Mouse (Mus musculus): Measurements from ENCODE around the gene Cd300lg. TPM values are rescaled to one million over a fixed set of nuclear protein-coding genes. Genes with fewer than 3 reads are reported as not detected.

Gene Cd300lg
- polyA plus RNA-seq, 1 experiment = 7.8 TPM

DNA sequence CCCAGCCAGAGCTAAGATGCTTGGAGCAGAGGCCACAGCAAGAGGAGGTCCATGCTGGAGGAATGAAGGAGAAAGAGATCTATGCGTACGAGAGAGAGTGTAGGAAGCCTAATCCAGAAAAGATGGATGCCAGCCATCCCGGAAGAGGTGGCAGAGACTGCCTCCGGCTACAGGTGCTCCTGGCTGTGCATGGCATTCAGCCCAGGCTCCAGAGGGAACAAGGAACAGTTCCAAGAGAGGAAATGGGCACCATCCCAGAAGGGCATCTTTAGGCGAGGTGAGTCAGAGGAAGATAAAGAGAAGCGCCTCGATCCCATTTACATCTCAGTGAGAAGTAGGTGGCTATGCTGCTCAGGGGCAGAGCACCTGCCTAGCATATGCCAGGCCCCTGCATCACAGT is 10.2 kb upstream of the Cd300lg start:
- no peak for TF ChIP-seq CTCF (IDR thresholded peaks at IDR 0.05; ENCODE audit: insufficient read depth, low read length)
- TF ChIP-seq POLR2A (IDR thresholded peaks at IDR 0.05; ENCODE audit: borderline replicate concordance, extremely low read depth, low read depth, low read length) = no peak
- Histone ChIP-seq H3K4me3 (replicated peaks; ENCODE audit: extremely low read depth, low read depth, low read length) (no peak overlapping the region), H3K4me1 (ENCODE audit: control insufficient read depth, insufficient read depth, low read length) (no peaks in the 10 kb centered on the region)
- DNase-seq = no peak
- 52% methylated on average over 7 of the region's 7 CpGs for WGBS

DNA sequence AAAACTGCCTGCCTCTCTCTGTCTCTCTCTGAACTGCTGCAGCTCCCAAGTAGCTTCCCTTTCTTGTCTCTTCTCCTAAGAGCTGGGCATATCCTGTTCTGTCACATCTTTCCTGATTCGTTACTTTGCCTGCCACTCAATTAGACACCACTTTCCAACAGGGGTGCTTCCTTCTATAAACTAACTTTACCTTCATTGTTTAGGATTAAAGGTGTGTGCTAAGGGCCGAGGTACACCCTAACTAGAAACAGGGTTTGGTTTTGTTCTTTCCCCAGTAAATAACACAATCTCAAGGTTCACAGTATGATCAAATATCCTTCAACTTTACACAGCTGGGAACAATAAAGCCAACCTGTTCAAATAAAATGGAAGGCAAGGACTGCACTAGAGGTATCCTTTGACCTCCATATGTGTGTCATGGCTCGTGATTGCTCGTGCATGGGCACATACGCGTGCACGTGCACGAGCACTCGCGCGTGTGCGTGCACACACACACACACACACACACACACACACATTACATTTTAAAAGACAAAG is 8.2 kb upstream of the Cd300lg start:
- DNase-seq = no peak
- no peak overlapping the region for H3K4me3 ChIP-seq (replicated peaks; ENCODE audit: extremely low read depth, low read depth, low read length)
- no peaks in the 10 kb centered on the region for H3K4me1 ChIP-seq (ENCODE audit: control insufficient read depth, insufficient read depth, low read length)
- 89% methylated on average over 12 of the region's 12 CpGs for WGBS
- no peak for TF ChIP-seq POLR2A (IDR thresholded peaks at IDR 0.05; ENCODE audit: borderline replicate concordance, extremely low read depth, low read depth, low read length)

DNA sequence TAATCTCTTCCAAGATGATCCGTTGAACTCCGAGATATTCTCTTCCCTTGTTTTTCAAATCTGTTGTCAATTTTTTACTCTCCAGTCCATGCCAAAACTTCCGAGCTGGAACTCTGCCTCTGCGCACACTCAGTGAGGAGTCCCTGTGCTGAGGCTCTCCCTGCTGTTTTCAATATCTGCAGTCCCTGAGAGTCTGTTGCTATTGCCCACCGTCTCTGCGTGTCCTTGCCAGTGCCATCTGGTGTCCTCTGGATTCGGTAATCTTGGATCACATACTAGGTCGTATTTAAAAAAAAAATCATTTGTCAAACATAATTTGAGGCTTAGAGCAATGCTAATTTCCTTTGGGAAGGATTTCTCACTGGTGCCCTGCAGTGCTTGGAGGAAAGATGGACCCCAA is 6.4 kb upstream of the Cd300lg start:
- WGBS = 72% methylated on average over 8 of the region's 8 CpGs
- no peaks in the 10 kb centered on the region for H3K4me1 ChIP-seq (ENCODE audit: control insufficient read depth, insufficient read depth, low read length)
- no peak overlapping the region for H3K4me3 ChIP-seq (replicated peaks; ENCODE audit: extremely low read depth, low read depth, low read length)
- DNase-seq = no peak
- no peak for TF ChIP-seq CTCF (IDR thresholded peaks at IDR 0.05; ENCODE audit: insufficient read depth, low read length)
- no peak for TF ChIP-seq POLR2A (IDR thresholded peaks at IDR 0.05; ENCODE audit: borderline replicate concordance, extremely low read depth, low read depth, low read length)

DNA sequence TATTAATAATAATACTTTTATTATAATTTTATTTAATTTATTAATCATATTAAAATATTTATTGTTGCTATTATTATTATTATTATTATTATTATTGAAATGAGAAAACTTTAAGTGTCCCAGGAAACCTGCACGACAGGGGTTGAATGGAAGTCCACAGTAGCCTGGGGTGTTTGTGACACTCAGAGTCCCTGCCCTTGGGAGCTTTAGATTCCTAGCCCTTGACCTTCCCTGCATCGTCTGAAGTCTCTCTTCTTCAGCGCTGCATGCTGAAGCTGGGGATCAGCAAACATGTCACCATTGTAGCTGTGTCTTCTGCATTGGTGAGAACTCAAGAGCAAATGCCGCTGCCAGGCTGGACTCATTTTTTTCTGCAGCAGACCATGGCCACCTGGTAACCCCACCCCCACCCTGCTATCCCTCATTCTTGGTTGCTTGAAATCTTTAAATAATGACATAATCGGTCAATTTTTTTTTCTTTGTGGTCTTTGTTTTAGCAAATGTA is 5.8 kb upstream of the Cd300lg start:
- WGBS = 73% methylated on average over 5 of the region's 5 CpGs
- no peak for DNase-seq

DNA sequence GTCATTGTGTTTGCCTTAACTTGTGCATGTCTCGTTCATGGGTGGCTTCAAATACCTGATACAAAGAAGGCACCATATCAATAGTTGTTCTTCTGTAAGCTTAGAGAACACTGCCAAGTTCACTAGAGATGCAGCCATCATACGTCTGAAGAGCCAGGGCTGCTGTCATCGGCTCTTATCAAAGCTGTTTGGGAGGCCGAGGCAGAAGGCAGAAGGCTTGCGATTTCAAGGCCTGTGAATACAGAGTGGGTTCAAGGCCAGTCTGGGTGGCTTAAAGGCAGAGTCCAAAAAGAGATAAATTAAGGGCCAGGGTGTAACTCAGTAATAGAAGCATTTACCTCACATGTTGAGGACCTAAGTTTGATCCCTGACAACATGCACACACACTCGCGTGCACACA is 5.0 kb upstream of the Cd300lg start:
- no peak for TF ChIP-seq POLR2A (IDR thresholded peaks at IDR 0.05; ENCODE audit: borderline replicate concordance, extremely low read depth, low read depth, low read length)
- TF ChIP-seq CTCF (IDR thresholded peaks at IDR 0.05; ENCODE audit: insufficient read depth, low read length) = no peak
- WGBS = 83% methylated on average over 7 of the region's 7 CpGs
- no peaks in the 10 kb centered on the region for H3K4me1 ChIP-seq (ENCODE audit: control insufficient read depth, insufficient read depth, low read length)
- no peak for DNase-seq
- H3K4me3 ChIP-seq (replicated peaks; ENCODE audit: extremely low read depth, low read depth, low read length) = no peak overlapping the region

More for the DNA sequence above, 5.8 kb upstream of the Cd300lg start:
- TF ChIP-seq POLR2A (IDR thresholded peaks at IDR 0.05; ENCODE audit: borderline replicate concordance, extremely low read depth, low read depth, low read length) (no peak), CTCF (IDR thresholded peaks at IDR 0.05; ENCODE audit: insufficient read depth, low read length) (no peak)
- Histone ChIP-seq H3K4me1 (ENCODE audit: control insufficient read depth, insufficient read depth, low read length) (no peaks in the 10 kb centered on the region), H3K4me3 (replicated peaks; ENCODE audit: extremely low read depth, low read depth, low read length) (no peak overlapping the region)

DNA sequence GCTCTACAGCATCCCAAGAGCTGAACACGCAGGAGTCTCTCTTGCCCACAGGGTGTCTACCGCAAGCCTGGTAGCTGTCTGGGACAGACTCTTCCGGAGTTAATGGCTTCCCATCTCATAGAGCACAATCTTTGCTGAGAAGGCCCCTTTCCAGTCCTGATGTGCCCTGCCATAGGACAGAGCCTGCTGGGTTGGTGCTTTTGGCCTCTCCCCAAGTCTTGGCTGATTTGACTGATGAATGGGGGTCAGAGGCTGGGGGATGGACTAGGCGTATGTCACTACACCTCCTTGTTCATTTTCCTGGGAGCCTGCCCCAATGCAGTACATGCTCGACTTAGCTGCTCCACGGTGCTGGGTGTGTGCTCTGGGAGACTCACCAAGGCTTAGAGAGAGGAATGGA is 3.5 kb upstream of the Cd300lg start:
- DNase-seq = no peak
- no peaks in the 10 kb centered on the region for H3K4me1 ChIP-seq (ENCODE audit: control insufficient read depth, insufficient read depth, low read length)
- no peak overlapping the region for H3K4me3 ChIP-seq (replicated peaks; ENCODE audit: extremely low read depth, low read depth, low read length)
- TF ChIP-seq POLR2A (IDR thresholded peaks at IDR 0.05; ENCODE audit: borderline replicate concordance, extremely low read depth, low read depth, low read length) = no peak
- WGBS = 78% methylated on average over 6 of the region's 6 CpGs

DNA sequence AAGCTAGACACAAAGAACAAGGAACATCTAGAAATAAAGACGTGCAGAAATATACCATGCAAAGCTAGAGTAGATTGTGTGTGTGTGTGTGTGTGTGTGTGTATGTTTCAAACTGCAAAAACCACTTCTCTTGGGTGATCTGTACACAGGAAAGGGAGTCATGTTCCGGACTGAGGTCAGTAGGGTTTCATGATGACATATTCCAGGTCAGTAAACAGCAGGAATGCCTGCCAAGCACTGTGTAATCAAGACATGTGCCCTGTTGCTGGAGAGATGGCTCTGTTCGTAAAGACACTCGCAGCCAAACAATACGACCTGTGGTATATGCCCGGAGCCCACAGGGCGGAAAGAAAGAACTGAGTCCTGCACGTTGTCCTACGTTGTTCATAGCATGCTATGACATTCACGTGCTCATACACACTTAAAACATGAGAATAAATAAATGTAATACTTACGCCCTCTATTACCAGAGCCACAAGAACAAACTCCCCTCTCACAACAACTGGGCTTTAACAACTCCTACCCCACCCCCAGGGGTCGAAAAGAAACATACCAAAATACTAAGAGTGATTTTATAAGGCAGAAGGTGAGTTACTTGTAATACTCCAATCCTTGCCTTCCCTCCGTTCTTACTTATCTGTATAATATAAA is 1.7 kb upstream of the Cd300lg start:
- TF ChIP-seq POLR2A (IDR thresholded peaks at IDR 0.05; ENCODE audit: borderline replicate concordance, extremely low read depth, low read depth, low read length) (no peak), CTCF (IDR thresholded peaks at IDR 0.05; ENCODE audit: insufficient read depth, low read length) (no peak)
- Histone ChIP-seq H3K4me3 (replicated peaks; ENCODE audit: extremely low read depth, low read depth, low read length) (no peak overlapping the region), H3K4me1 (ENCODE audit: control insufficient read depth, insufficient read depth, low read length) (no peaks in the 10 kb centered on the region)
- no peak for DNase-seq
- WGBS = 37% methylated on average over 13 of the region's 13 CpGs

DNA sequence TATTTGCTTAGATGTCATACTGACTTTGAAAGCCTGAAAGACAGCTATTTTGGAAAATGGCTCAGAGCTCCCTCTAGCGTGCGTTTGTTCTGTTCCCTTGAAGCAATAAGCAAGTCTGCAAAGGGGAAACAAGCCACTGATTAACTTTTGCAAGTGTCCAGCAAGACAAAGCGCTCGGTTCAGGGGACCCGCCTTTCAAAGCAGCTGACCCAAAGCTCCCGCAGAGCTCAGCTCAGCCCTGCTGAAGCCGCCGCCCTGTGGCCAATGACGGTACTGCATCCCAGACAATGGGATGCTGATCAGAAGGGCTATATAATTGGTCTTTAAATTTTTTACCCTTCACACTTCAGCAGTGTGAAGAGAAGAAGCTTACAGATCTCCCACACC is 1.2 kb upstream of the Cd300lg start:
- Histone ChIP-seq H3K4me3 (replicated peaks; ENCODE audit: extremely low read depth, low read depth, low read length) (no peak overlapping the region), H3K4me1 (ENCODE audit: control insufficient read depth, insufficient read depth, low read length) (no peaks in the 10 kb centered on the region)
- 0% methylated on average over 9 of the region's 9 CpGs for WGBS
- TF ChIP-seq CTCF (IDR thresholded peaks at IDR 0.05; ENCODE audit: insufficient read depth, low read length) = peak; percentile 85
- TF ChIP-seq POLR2A (IDR thresholded peaks at IDR 0.05; ENCODE audit: borderline replicate concordance, extremely low read depth, low read depth, low read length) = no peak
- peak; percentile 87 for DNase-seq

DNA sequence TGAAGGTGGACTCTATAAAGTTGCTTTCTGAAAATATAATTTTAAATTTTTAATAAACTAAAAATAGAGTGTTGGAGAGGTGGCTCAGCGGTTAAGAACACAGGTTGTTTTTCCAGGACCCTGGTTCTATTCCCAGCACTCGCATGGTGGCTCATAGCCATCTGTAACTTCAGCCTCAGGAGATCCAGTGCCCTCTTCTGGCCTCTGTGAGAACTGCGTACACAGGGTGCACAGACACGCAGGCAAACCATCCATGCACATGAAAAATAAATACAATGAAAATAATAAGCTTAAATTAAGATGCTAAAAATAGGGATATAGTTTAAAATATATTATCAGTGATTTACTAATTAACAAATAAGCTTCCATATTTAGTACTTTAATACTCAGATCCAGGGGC is 663 bp upstream of the Cd300lg start:
- peak; percentile 16; the same call in 1 of the 2 replicates for TF ChIP-seq CTCF (IDR thresholded peaks at IDR 0.05; ENCODE audit: insufficient read depth, low read length)
- TF ChIP-seq POLR2A (IDR thresholded peaks at IDR 0.05; ENCODE audit: borderline replicate concordance, extremely low read depth, low read depth, low read length) = no peak
- no peak overlapping the region for H3K4me3 ChIP-seq (replicated peaks; ENCODE audit: extremely low read depth, low read depth, low read length)
- no peak for DNase-seq
- H3K4me1 ChIP-seq (ENCODE audit: control insufficient read depth, insufficient read depth, low read length) = no peaks in the 10 kb centered on the region
- 73% methylated on average over 4 of the region's 4 CpGs for WGBS

DNA sequence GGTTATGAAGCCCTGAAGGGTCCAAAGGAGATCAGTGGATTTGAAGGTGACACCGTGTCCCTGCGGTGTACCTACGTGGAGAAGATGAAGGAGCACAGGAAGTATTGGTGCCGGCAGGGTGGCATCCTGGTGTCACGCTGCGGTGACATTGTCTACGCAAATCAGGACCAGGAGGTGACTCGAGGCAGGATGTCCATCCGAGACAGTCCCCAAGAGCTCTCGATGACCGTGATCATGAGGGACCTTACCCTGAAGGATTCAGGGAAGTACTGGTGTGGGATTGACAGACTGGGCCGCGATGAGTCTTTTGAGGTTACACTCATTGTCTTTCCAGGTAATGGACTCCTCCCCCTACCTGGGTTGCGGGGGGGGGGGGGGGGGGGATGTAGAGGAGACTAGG is 1.7 kb downstream of the Cd300lg start:
- H3K4me1 ChIP-seq (ENCODE audit: control insufficient read depth, insufficient read depth, low read length) = no peaks in the 10 kb centered on the region
- H3K4me3 ChIP-seq (replicated peaks; ENCODE audit: extremely low read depth, low read depth, low read length) = no peak overlapping the region
- no peak for DNase-seq
- TF ChIP-seq CTCF (IDR thresholded peaks at IDR 0.05; ENCODE audit: insufficient read depth, low read length) (no peak), POLR2A (IDR thresholded peaks at IDR 0.05; ENCODE audit: borderline replicate concordance, extremely low read depth, low read depth, low read length) (no peak)
- 82% methylated on average over 14 of the region's 14 CpGs for WGBS

All from lung, adult 2 months (tissue).